Mouse (Mus musculus): ENCODE results near the gene Mob1a.

The Mob1a gene

DNA sequence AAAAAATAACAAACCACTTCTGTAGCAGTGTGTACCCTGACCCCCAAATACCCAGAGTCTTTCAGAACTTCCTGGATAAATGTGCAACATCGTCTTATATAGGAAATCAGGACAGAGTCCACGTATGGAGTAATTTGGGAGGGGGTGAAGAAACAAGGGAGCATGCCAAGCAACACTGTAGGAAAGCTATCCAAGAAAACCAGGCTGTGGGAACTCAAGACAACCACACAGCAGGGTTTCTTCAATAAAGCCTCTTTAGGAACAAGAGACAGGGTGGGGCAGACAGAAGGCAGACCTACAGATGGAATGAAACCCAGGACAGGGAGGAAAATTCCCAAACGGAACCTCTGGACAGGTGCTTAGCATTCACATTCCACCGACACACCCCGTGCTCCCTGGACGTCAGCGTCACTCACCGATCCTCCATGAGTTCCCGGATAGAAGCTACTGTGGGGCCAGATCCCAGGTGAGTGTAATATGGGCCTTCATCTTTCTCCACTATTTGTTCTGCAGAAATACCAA is 59.8 kb downstream of the Mob1a start:
- DNase-seq (ENCODE audit: low spot score) = no peak

DNA sequence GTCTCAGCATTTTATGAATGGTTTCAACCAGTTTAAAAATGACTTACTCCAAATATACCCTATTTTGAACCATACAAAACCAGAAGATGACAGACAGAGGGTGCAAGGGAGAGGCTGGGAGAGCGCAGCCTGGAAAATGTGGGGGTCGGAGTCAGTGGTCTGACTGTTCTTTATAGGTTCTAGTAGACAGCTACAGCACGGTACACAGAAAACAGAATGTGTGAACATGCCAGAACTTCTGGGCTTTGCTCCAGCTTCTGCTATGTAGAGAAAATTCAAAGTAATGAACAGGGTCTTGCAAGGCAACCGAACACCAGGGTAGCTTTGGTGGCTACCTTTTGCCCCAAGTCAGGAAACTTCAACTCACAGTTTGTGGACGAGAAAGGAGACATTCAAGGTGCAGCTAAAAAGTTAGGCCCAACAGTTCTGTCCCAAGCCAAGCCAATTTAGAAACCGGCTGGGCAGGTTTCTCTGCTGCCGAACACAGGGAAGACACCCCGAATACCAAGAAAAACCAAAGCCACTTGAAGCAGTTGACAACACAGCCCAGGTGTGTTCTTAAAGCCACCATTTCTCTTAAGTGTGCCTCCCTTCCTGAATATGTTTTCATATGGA is 66.5 kb downstream of the Mob1a start:
- DNase-seq (ENCODE audit: low spot score) = no peak
